Comparison of ENCODE assay signal across 28 mouse cellular contexts in genomic region chr3:104979735-104980134, GRCm38 (mm10).
"Had no signal": no experiment of that assay in that cellular context is flagged by ENCODE, and none has a peak within 500 bp of the region (broad histone marks: within the 10 kb centered on the region; RNA-seq: fewer than 3 reads in every experiment).

No protein-coding gene starts in this region.

- DNase-seq: gastrocnemius, adult 2 months; gastrocnemius, postnatal 10 days; gastrocnemius, postnatal 25 days; heart, adult 18-20 months; heart, postnatal 10 days; heart, postnatal 4 days; kidney, adult 18-20 months; kidney, adult 8-10 months; kidney, postnatal 10 days; kidney, postnatal 25 days; kidney, postnatal 4 days; liver; liver, embryonic 13.5 days; liver, postnatal 0 days had no signal

- H3K27ac ChIP-seq: gastrocnemius, adult 2 months; heart, embryonic 10.5 days; hindbrain, embryonic 10.5 days; hindbrain, embryonic 12.5 days; hindbrain, embryonic 14.5 days; intestine, embryonic 15.5 days; left cerebral cortex, adult 2 months; limb, embryonic 12.5 days; liver, embryonic 13.5 days; liver, embryonic 15.5 days had no signal

- H3K4me2 ChIP-seq: heart, embryonic 12.5 days; hindbrain, embryonic 12.5 days; hindbrain, embryonic 14.5 days; intestine, embryonic 15.5 days; limb, embryonic 12.5 days; liver, embryonic 11.5 days; liver, embryonic 13.5 days; liver, embryonic 15.5 days had no signal

- ATAC-seq: hindbrain, embryonic 16.5 days; inflammation-experienced regulatory T-cells, adult 6 months; intestine, embryonic 15.5 days; intestine, postnatal 0 days; liver, postnatal 0 days had no signal

- H3K9ac ChIP-seq: heart, embryonic 12.5 days; hindbrain, embryonic 12.5 days; hindbrain, embryonic 14.5 days; intestine, embryonic 15.5 days; limb, embryonic 12.5 days; liver, embryonic 13.5 days; liver, embryonic 15.5 days; liver, postnatal 0 days had no signal

- H3K4me1 ChIP-seq: heart, embryonic 10.5 days; heart, embryonic 12.5 days; hindbrain, embryonic 10.5 days; hindbrain, embryonic 12.5 days; intestine, embryonic 15.5 days; liver, embryonic 13.5 days; liver, embryonic 15.5 days had no signal

- H3K9me3 ChIP-seq: heart, embryonic 10.5 days; heart, embryonic 12.5 days; hindbrain, embryonic 10.5 days; hindbrain, embryonic 12.5 days; intestine, embryonic 15.5 days; limb, embryonic 12.5 days; liver, embryonic 13.5 days; liver, embryonic 15.5 days had no signal

- H3K36me3 ChIP-seq: heart, embryonic 10.5 days; heart, embryonic 12.5 days; hindbrain, embryonic 10.5 days; hindbrain, embryonic 12.5 days; intestine, embryonic 15.5 days; limb, embryonic 12.5 days; liver, embryonic 13.5 days; liver, embryonic 15.5 days had no signal

- H3K4me3 ChIP-seq: gastrocnemius, adult 2 months; heart, embryonic 10.5 days; heart, embryonic 12.5 days; hindbrain, embryonic 10.5 days; hindbrain, embryonic 12.5 days; intestine, embryonic 15.5 days; layer of hippocampus, adult 2 months; left cerebral cortex, adult 2 months; limb, embryonic 12.5 days; liver, embryonic 13.5 days; liver, embryonic 15.5 days had no signal

- H3K27me3 ChIP-seq: heart, embryonic 12.5 days; hindbrain, embryonic 12.5 days; intestine, embryonic 15.5 days; limb, embryonic 12.5 days; liver, embryonic 13.5 days; liver, embryonic 15.5 days had no signal
